Mouse (Mus musculus): Measurements from ENCODE around the gene Bmpr1a.

DNA sequence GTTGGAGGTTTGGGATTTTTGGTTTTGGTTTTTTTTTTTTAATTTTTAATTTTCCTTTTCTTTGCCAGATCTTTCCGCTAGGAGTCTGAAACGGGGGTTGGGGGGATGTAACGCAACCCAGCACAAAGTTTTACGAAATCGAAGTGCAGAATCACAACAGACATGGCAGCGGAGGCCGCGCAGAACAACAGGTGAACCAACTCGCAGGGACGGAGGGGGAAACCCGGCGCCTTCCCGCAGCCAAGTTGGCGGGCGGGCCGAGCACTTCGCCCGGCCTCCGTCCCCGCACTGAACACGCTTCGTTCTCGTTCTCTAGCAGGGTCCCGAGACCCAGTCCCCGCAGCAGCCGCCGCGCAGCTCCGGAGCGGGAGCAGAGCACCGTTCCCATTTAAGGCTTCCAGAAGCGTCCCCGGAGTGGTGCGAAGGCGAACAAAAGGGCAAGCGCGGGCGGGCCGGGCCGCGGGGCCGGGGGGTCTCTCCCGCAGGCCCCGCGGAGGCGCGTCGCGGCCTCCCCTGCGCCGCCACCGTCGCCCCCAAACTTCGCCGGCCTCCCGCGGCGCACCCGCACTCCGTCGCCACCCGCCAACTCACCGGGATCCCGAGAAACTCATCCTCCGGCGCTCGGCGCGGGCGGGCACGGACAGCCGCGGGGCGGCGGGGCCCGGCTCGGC lies 1.2 kb downstream of the Bmpr1a start:
- TF ChIP-seq GATA1 (IDR thresholded peaks at IDR 0.05; ENCODE audit: borderline replicate concordance, low read length) (no peak), FLI1 (IDR thresholded peaks at IDR 0.05; ENCODE audit: low read length) (no peak)
